Mouse (Mus musculus) olfactory bulb, adult 2 months (tissue): Measurements from ENCODE around the gene B9d2.

Experiments
- CTCF ChIP-seq: fragments of 200-500 bp; IDR thresholded peaks from 2 replicates; pipeline ENCODE4 v1.5.1; 2012; ENCODE audit warnings: low read depth, mild to moderate bottlenecking, low read length, moderate library complexity; ENCODE audit not compliant: insufficient read depth
- POLR2A ChIP-seq: fragments of 200-500 bp; IDR thresholded peaks from 2 replicates; pipeline ENCODE4 v1.6.1; 2012; ENCODE audit warnings: mild to moderate bottlenecking, low read depth, low read length, moderate library complexity; ENCODE audit not compliant: insufficient read depth

GRCm38 (mm10) chr7:25725886-25726285 is 45.3 kb downstream of the B9d2 start:
- TF ChIP-seq CTCF (no peak), POLR2A (no peak)
